In genomic region chr3:138142052-138142732, GRCm38 (mm10) we compare ENCODE assay signal across 8 mouse cellular contexts. TPM values are rescaled to one million over a fixed set of nuclear protein-coding genes. Genes with fewer than 3 reads are reported as not detected.
DNase-seq lines count a peak whose midpoint lies in the region; ATAC-seq lines count a peak whose summit lies in the region.

No protein-coding gene starts in this region.

- peak overlapping the region; percentile 68 for H3K4me2 ChIP-seq in limb, embryonic 12.5 days
- peak overlapping the region; percentile 38 for H3K4me2 ChIP-seq in stomach, embryonic 15.5 days

- H3K27me3 ChIP-seq in limb, embryonic 12.5 days, result no peaks in the 10 kb centered on the region
- no peaks in the 10 kb centered on the region for H3K27me3 ChIP-seq in stomach, embryonic 15.5 days (replicated peaks)

- DNase-seq in kidney, adult 9 months, result peak; percentile 16
- DNase-seq in kidney, postnatal 25 days, result no peak
- peak; percentile 16 for DNase-seq in cerebellum, adult 8-10 months
- peak; percentile 34 for DNase-seq in gastrocnemius, postnatal 10 days
- no peak for DNase-seq in urinary bladder, postnatal 4 days (ENCODE audit: low spot score in 2 of 2)

- no peak overlapping the region for H3K9ac ChIP-seq in limb, embryonic 12.5 days (replicated peaks)
- no peak overlapping the region for H3K9ac ChIP-seq in stomach, embryonic 15.5 days

- H3K4me1 ChIP-seq in limb, embryonic 12.5 days (replicated peaks), result peaks cover 3% of the 10 kb centered on the region; the same call in 1 of the 2 replicates
- no peaks in the 10 kb centered on the region for H3K4me1 ChIP-seq in stomach, embryonic 15.5 days

- peak overlapping the region; percentile 23 for H3K4me3 ChIP-seq in limb, embryonic 12.5 days (replicated peaks)
- no peak overlapping the region for H3K4me3 ChIP-seq in stomach, embryonic 15.5 days (replicated peaks)

- no peaks in the 10 kb centered on the region for H3K9me3 ChIP-seq in limb, embryonic 12.5 days
- H3K9me3 ChIP-seq in stomach, embryonic 15.5 days, result no peaks in the 10 kb centered on the region

- H3K27ac ChIP-seq in limb, embryonic 12.5 days, result peak overlapping the region; percentile 71
- no peak overlapping the region for H3K27ac ChIP-seq in stomach, embryonic 15.5 days

- H3K36me3 ChIP-seq in limb, embryonic 12.5 days, result no peaks in the 10 kb centered on the region
- H3K36me3 ChIP-seq in stomach, embryonic 15.5 days, result no peaks in the 10 kb centered on the region; the same call in 1 of the 2 replicates

- ATAC-seq in limb, embryonic 12.5 days (ENCODE audit: insufficient number of reproducible peaks, insufficient read depth, low FRiP score, low TSS enrichment, low read depth), result no peak
- no peak for ATAC-seq in stomach, embryonic 15.5 days (ENCODE audit: insufficient read depth, low FRiP score, low read depth)
- no peak for ATAC-seq in inflammation-experienced regulatory T-cells, adult 6 months

- WGBS in limb, embryonic 12.5 days, result 29% methylated on average over 4 of the region's 4 CpGs
- 61% methylated on average over 4 of the region's 4 CpGs for WGBS in stomach, embryonic 15.5 days

RNA-seq across cellular contexts. Expression of gene Trmt10a, which starts 1.1 kb away (rescaled TPM):
- total RNA-seq in gastrocnemius, postnatal 10 days (2021), result 1 to 10 TPM; 4.2 to 4.5 TPM
- polyA plus RNA-seq in limb, embryonic 12.5 days (2016; fragmentation: Nextera tagmentation; extraction: Ambion mirVana), result 14.6 and 15.0 TPM in 2 replicates
- polyA plus RNA-seq in stomach, embryonic 15.5 days (2015; fragmentation: Nextera tagmentation; extraction: Ambion mirVana), result 9.7 and 10.9 TPM in 2 replicates
- polyA plus RNA-seq in inflammation-experienced regulatory T-cells, adult 6 months (2017; shearing (Covaris generic)), result 10 to 100 TPM in 2 of 3 experiments, 1 to 10 TPM in 1; 9.3 to 11.3 (median 10.4) TPM

RNA-seq across cellular contexts. Expression of gene Mttp, which starts 2.6 kb away (rescaled TPM):
- total RNA-seq in gastrocnemius, postnatal 10 days (2021), result 1 to 10 TPM; 3.6 to 3.7 TPM
- polyA plus RNA-seq in limb, embryonic 12.5 days (2016; fragmentation: Nextera tagmentation; extraction: Ambion mirVana), result 8.9 and 9.2 TPM in 2 replicates
- 41.6 and 64.3 TPM in 2 replicates for polyA plus RNA-seq in stomach, embryonic 15.5 days (2015; fragmentation: Nextera tagmentation; extraction: Ambion mirVana)
- polyA plus RNA-seq in inflammation-experienced regulatory T-cells, adult 6 months (2017; shearing (Covaris generic)), result 1 to 10 TPM; 2.8 to 7.3 (median 2.9) TPM

RNA-seq across cellular contexts. Expression of gene 4930579F01Rik, which starts 51.4 kb away (rescaled TPM):
- total RNA-seq in gastrocnemius, postnatal 10 days (2021), result not detected
- not detected in 2 replicates for polyA plus RNA-seq in limb, embryonic 12.5 days (2016; fragmentation: Nextera tagmentation; extraction: Ambion mirVana)
- polyA plus RNA-seq in stomach, embryonic 15.5 days (2015; fragmentation: Nextera tagmentation; extraction: Ambion mirVana), result 0.21 and 0.26 TPM in 2 replicates
- polyA plus RNA-seq in inflammation-experienced regulatory T-cells, adult 6 months (2017; shearing (Covaris generic)), result not detected

Comparison
In these comparisons a context has a peak if more than half of its experiments do, and no peak if none do; other contexts are left out.
1. DNase-seq: peak in kidney, adult 9 months (single experiment), cerebellum, adult 8-10 months (single experiment) and gastrocnemius, postnatal 10 days (single experiment); none in kidney, postnatal 25 days (0 of 2) and urinary bladder, postnatal 4 days (0 of 2).